Mouse (Mus musculus): ENCODE results near the gene Rufy3.

Gene Rufy3

GRCm38 (mm10) chr5:88685306-88685705, 120.5 kb downstream of the Rufy3 start:
- no peak for DNase-seq (ENCODE audit: low spot score in 2 of 2)

- DNase-seq (ENCODE audit: low spot score in 2 of 2), result no peak
These were observed 121.0 kb downstream of the Rufy3 start for GRCm38 (mm10) chr5:88685745-88686299.

- no peak for DNase-seq (ENCODE audit: low spot score in 2 of 2)
These were observed 123.2 kb downstream of the Rufy3 start for GRCm38 (mm10) chr5:88687996-88688406.

- no peak for DNase-seq (ENCODE audit: low spot score in 2 of 2)
These were observed 123.8 kb downstream of the Rufy3 start for GRCm38 (mm10) chr5:88688583-88689187.

GRCm38 (mm10) chr5:88689279-88689938, 124.6 kb downstream of the Rufy3 start:
- DNase-seq (ENCODE audit: low spot score in 2 of 2), result no peak

- no peak for DNase-seq (ENCODE audit: low spot score in 2 of 2)
These were observed 126.1 kb downstream of the Rufy3 start for GRCm38 (mm10) chr5:88690681-88691505.

- no peak for DNase-seq (ENCODE audit: low spot score in 2 of 2)
These were observed 126.8 kb downstream of the Rufy3 start for GRCm38 (mm10) chr5:88691506-88692095.

- no peak for DNase-seq (ENCODE audit: low spot score in 2 of 2)
These were observed 127.7 kb downstream of the Rufy3 start for GRCm38 (mm10) chr5:88692586-88692985.

- DNase-seq (ENCODE audit: low spot score in 2 of 2), result no peak
These were observed 128.2 kb downstream of the Rufy3 start for GRCm38 (mm10) chr5:88693057-88693456.

GRCm38 (mm10) chr5:88697291-88697690, 132.5 kb downstream of the Rufy3 start:
- no peak for DNase-seq (ENCODE audit: low spot score in 2 of 2)

- no peak for DNase-seq (ENCODE audit: low spot score in 2 of 2)
These were observed 134.5 kb downstream of the Rufy3 start for GRCm38 (mm10) chr5:88699251-88699913.
